ENCODE assay signal across 8 mouse cellular contexts in genomic region chr16:20536081-20536665, GRCm38 (mm10). TPM values are rescaled to one million over a fixed set of nuclear protein-coding genes. Genes with fewer than 3 reads are reported as not detected.
DNase-seq lines count a peak whose midpoint lies in the region; ATAC-seq and TF ChIP-seq lines count a peak whose summit lies in the region.

No protein-coding gene starts in this region.

- peaks cover 25% of the 10 kb centered on the region for H3K4me1 ChIP-seq in kidney, embryonic 16.5 days (ENCODE audit: insufficient read depth, low read length)
- peaks cover 7% of the 10 kb centered on the region for H3K4me1 ChIP-seq in cortical plate, adult 2 months (ENCODE audit: control insufficient read depth, insufficient read depth, low read length)
- peaks cover 28% of the 10 kb centered on the region for H3K4me1 ChIP-seq in hindbrain, embryonic 15.5 days (replicated peaks)
- peaks cover 28% of the 10 kb centered on the region for H3K4me1 ChIP-seq in midbrain, embryonic 15.5 days

- WGBS in kidney, embryonic 16.5 days, result 32% methylated on average over 9 of the region's 9 CpGs
- 35% methylated on average over 9 of the region's 9 CpGs for WGBS in hindbrain, embryonic 15.5 days
- 32% methylated on average over 9 of the region's 9 CpGs for WGBS in midbrain, embryonic 15.5 days

- peak overlapping the region; percentile 92 for H3K4me3 ChIP-seq in kidney, embryonic 16.5 days (ENCODE audit: low read length)
- peak overlapping the region; percentile 62 for H3K4me3 ChIP-seq in cortical plate, adult 2 months (ENCODE audit: insufficient read depth, low read length)
- H3K4me3 ChIP-seq in hindbrain, embryonic 15.5 days, result peak overlapping the region; percentile 85
- H3K4me3 ChIP-seq in midbrain, embryonic 15.5 days, result peak overlapping the region; percentile 87

- peaks cover 53% of the 10 kb centered on the region for H3K36me3 ChIP-seq in kidney, embryonic 16.5 days (ENCODE audit: insufficient read depth, low read length)
- H3K36me3 ChIP-seq in hindbrain, embryonic 15.5 days, result peaks cover 54% of the 10 kb centered on the region
- H3K36me3 ChIP-seq in midbrain, embryonic 15.5 days (replicated peaks), result peaks cover 32% of the 10 kb centered on the region

- H3K27ac ChIP-seq in kidney, embryonic 16.5 days (ENCODE audit: low read length), result peak overlapping the region; percentile 87
- peak overlapping the region; percentile 79 for H3K27ac ChIP-seq in cortical plate, adult 2 months (ENCODE audit: insufficient read depth, low read length)
- peak overlapping the region; percentile 86 for H3K27ac ChIP-seq in hindbrain, embryonic 15.5 days (replicated peaks)
- H3K27ac ChIP-seq in midbrain, embryonic 15.5 days, result peak overlapping the region; percentile 87

- H3K27me3 ChIP-seq in kidney, embryonic 16.5 days (ENCODE audit: insufficient read depth, low read length), result no peaks in the 10 kb centered on the region
- H3K27me3 ChIP-seq in hindbrain, embryonic 15.5 days, result no peaks in the 10 kb centered on the region
- H3K27me3 ChIP-seq in midbrain, embryonic 15.5 days (replicated peaks), result no peaks in the 10 kb centered on the region

- H3K9ac ChIP-seq in kidney, embryonic 16.5 days (replicated peaks; ENCODE audit: low read length), result peak overlapping the region; percentile 97
- peak overlapping the region; percentile 98 for H3K9ac ChIP-seq in hindbrain, embryonic 15.5 days
- peak overlapping the region; percentile 99 for H3K9ac ChIP-seq in midbrain, embryonic 15.5 days

- no peak for TF ChIP-seq POLR2A in cortical plate, adult 2 months (IDR thresholded peaks at IDR 0.05; ENCODE audit: extremely low read depth, insufficient read depth, low read length)

- no peak for DNase-seq in kidney, postnatal 14 days
- DNase-seq in cerebellum, postnatal 25 days, result no peak
- no peak for DNase-seq in frontal cortex, postnatal 25 days (ENCODE audit: low spot score in 2 of 2)

- TF ChIP-seq CTCF in cortical plate, adult 2 months (IDR thresholded peaks at IDR 0.05; ENCODE audit: extremely low read depth, insufficient read depth, low read length), result no peak

- no peak for ATAC-seq in kidney, embryonic 16.5 days (ENCODE audit: low FRiP score, low TSS enrichment)
- ATAC-seq in hindbrain, embryonic 15.5 days (ENCODE audit: low FRiP score, low read depth), result no peak
- ATAC-seq in midbrain, embryonic 15.5 days (replicated peaks), result no peak
- ATAC-seq in granulocyte monocyte progenitor cell, adult 5-6 weeks (replicated peaks; ENCODE audit: poor library complexity, severe bottlenecking), result no peak

- H3K4me2 ChIP-seq in kidney, embryonic 16.5 days (replicated peaks; ENCODE audit: low read depth, low read length), result peak overlapping the region; percentile 70
- peak overlapping the region; percentile 92 for H3K4me2 ChIP-seq in hindbrain, embryonic 15.5 days
- peak overlapping the region; percentile 85 for H3K4me2 ChIP-seq in midbrain, embryonic 15.5 days

- H3K9me3 ChIP-seq in kidney, embryonic 16.5 days (ENCODE audit: low read length), result no peaks in the 10 kb centered on the region
- no peaks in the 10 kb centered on the region for H3K9me3 ChIP-seq in hindbrain, embryonic 15.5 days
- H3K9me3 ChIP-seq in midbrain, embryonic 15.5 days, result no peaks in the 10 kb centered on the region

RNA-seq across cellular contexts. Expression of gene Ap2m1, which starts 0.9 kb away (rescaled TPM):
- polyA plus RNA-seq in kidney, embryonic 16.5 days (2015; fragmentation: Nextera tagmentation; extraction: Ambion mirVana), result 691 and 699 TPM in 2 replicates
- 1,329 and 1,383 TPM in 2 replicates for polyA plus RNA-seq in cortical plate, adult 2 months (2012; rRNA removed)
- 1,171 and 1,212 TPM in 2 replicates for polyA plus RNA-seq in hindbrain, embryonic 15.5 days (2015; fragmentation: Nextera tagmentation; extraction: Ambion mirVana)
- 1,259 and 1,287 TPM in 2 replicates for polyA plus RNA-seq in midbrain, embryonic 15.5 days (2015; fragmentation: Nextera tagmentation; extraction: Ambion mirVana)
- 206 and 247 TPM in 2 replicates for total RNA-seq in granulocyte monocyte progenitor cell, adult 5-6 weeks (2014; fragmentation: Nextera tagmentation)
- total RNA-seq in granulocyte monocyte progenitor cell, adult 5-6 weeks (2017), result 175 and 225 TPM in 2 replicates

RNA-seq across cellular contexts. Expression of gene Abcf3, which starts 12.2 kb away (rescaled TPM):
- 64.8 and 75.2 TPM in 2 replicates for polyA plus RNA-seq in kidney, embryonic 16.5 days (2015; fragmentation: Nextera tagmentation; extraction: Ambion mirVana)
- polyA plus RNA-seq in cortical plate, adult 2 months (2012; rRNA removed), result 78.5 and 83.5 TPM in 2 replicates
- polyA plus RNA-seq in hindbrain, embryonic 15.5 days (2015; fragmentation: Nextera tagmentation; extraction: Ambion mirVana), result 80.6 and 81.7 TPM in 2 replicates
- 85.8 and 86.2 TPM in 2 replicates for polyA plus RNA-seq in midbrain, embryonic 15.5 days (2015; fragmentation: Nextera tagmentation; extraction: Ambion mirVana)
- total RNA-seq in granulocyte monocyte progenitor cell, adult 5-6 weeks (2014; fragmentation: Nextera tagmentation), result 33.0 and 42.3 TPM in 2 replicates
- 55.1 and 96.9 TPM in 2 replicates for total RNA-seq in granulocyte monocyte progenitor cell, adult 5-6 weeks (2017)

RNA-seq across cellular contexts. Expression of gene Dvl3, which starts 19.4 kb away (rescaled TPM):
- polyA plus RNA-seq in kidney, embryonic 16.5 days (2015; fragmentation: Nextera tagmentation; extraction: Ambion mirVana), result 20.6 and 31.7 TPM in 2 replicates
- polyA plus RNA-seq in cortical plate, adult 2 months (2012; rRNA removed), result 41.7 and 42.5 TPM in 2 replicates
- polyA plus RNA-seq in hindbrain, embryonic 15.5 days (2015; fragmentation: Nextera tagmentation; extraction: Ambion mirVana), result 37.5 and 44.3 TPM in 2 replicates
- polyA plus RNA-seq in midbrain, embryonic 15.5 days (2015; fragmentation: Nextera tagmentation; extraction: Ambion mirVana), result 42.0 and 43.8 TPM in 2 replicates
- total RNA-seq in granulocyte monocyte progenitor cell, adult 5-6 weeks (2014; fragmentation: Nextera tagmentation), result 26.4 and 30.7 TPM in 2 replicates
- 2.0 and 2.3 TPM in 2 replicates for total RNA-seq in granulocyte monocyte progenitor cell, adult 5-6 weeks (2017)

RNA-seq across cellular contexts. Expression of gene Eif2b5, which starts 37.6 kb away (rescaled TPM):
- 119 and 121 TPM in 2 replicates for polyA plus RNA-seq in kidney, embryonic 16.5 days (2015; fragmentation: Nextera tagmentation; extraction: Ambion mirVana)
- 49.1 and 50.4 TPM in 2 replicates for polyA plus RNA-seq in cortical plate, adult 2 months (2012; rRNA removed)
- polyA plus RNA-seq in hindbrain, embryonic 15.5 days (2015; fragmentation: Nextera tagmentation; extraction: Ambion mirVana), result 101 TPM in 2 replicates
- 96.2 and 100 TPM in 2 replicates for polyA plus RNA-seq in midbrain, embryonic 15.5 days (2015; fragmentation: Nextera tagmentation; extraction: Ambion mirVana)
- 61.7 and 84.4 TPM in 2 replicates for total RNA-seq in granulocyte monocyte progenitor cell, adult 5-6 weeks (2014; fragmentation: Nextera tagmentation)
- 87.0 and 90.0 TPM in 2 replicates for total RNA-seq in granulocyte monocyte progenitor cell, adult 5-6 weeks (2017)

RNA-seq across cellular contexts. Expression of gene Vwa5b2, which starts 53.1 kb away (rescaled TPM):
- 0.69 and 2.0 TPM in 2 replicates for polyA plus RNA-seq in kidney, embryonic 16.5 days (2015; fragmentation: Nextera tagmentation; extraction: Ambion mirVana)
- 102 and 119 TPM in 2 replicates for polyA plus RNA-seq in cortical plate, adult 2 months (2012; rRNA removed)
- polyA plus RNA-seq in hindbrain, embryonic 15.5 days (2015; fragmentation: Nextera tagmentation; extraction: Ambion mirVana), result 28.7 and 33.4 TPM in 2 replicates
- polyA plus RNA-seq in midbrain, embryonic 15.5 days (2015; fragmentation: Nextera tagmentation; extraction: Ambion mirVana), result 20.4 and 24.0 TPM in 2 replicates
- not detected in 2 replicates for total RNA-seq in granulocyte monocyte progenitor cell, adult 5-6 weeks (2014; fragmentation: Nextera tagmentation)
- total RNA-seq in granulocyte monocyte progenitor cell, adult 5-6 weeks (2017), result not detected in 2 replicates
